ENCODE assay signal across 16 mouse cellular contexts in the genomic region with DNA sequence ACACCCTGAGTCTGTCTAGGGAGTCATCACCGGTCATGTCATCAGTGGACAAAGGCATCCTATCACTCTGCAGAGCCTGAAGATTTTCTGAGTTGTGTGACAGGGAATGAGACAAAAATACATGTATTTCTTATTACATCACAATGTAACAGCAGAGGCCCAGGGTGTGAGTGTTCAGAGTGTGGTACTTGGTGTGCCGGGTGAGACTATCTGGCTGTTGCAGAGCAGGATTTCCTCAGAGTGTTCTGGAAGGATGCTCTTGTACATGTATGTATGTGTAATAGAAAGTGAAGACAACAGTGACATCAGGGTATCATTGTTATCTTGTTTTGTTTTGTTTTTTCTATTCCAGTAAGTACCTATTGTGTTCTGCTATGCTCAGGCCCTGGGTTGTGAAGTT.
"Had no signal": no experiment of that assay in that cellular context is flagged by ENCODE, and none has a peak within 500 bp of the region (broad histone marks: within the 10 kb centered on the region; RNA-seq: fewer than 3 reads in every experiment).

No protein-coding gene starts in this region.

- H3K27ac ChIP-seq: neural tube, embryonic 13.5 days; neural tube, embryonic 15.5 days; stomach, embryonic 15.5 days; stomach, postnatal 0 days had no signal

- DNase-seq: retina, postnatal 1 day; right cerebral cortex, adult 18-20 months; right cerebral cortex, postnatal 14 days; right cerebral cortex, postnatal 25 days; right cerebral cortex, postnatal 4 days; spleen, adult 18-20 months; thymus, adult 18-20 months; thymus, adult 2 months; thymus, postnatal 14 days; thymus, postnatal 25 days; thymus, postnatal 36 days; thymus, postnatal 4 days had no signal

- H3K9me3 ChIP-seq: neural tube, embryonic 13.5 days; neural tube, embryonic 15.5 days; stomach, embryonic 15.5 days had no signal

- H3K9ac ChIP-seq: neural tube, embryonic 13.5 days; neural tube, embryonic 15.5 days; stomach, embryonic 15.5 days had no signal

- H3K4me1 ChIP-seq: stomach, embryonic 15.5 days had no signal

- H3K4me2 ChIP-seq: neural tube, embryonic 13.5 days; neural tube, embryonic 15.5 days; stomach, embryonic 15.5 days had no signal

- H3K4me3 ChIP-seq: neural tube, embryonic 13.5 days; neural tube, embryonic 15.5 days; stomach, embryonic 15.5 days had no signal

- H3K36me3 ChIP-seq: neural tube, embryonic 13.5 days; neural tube, embryonic 15.5 days; stomach, embryonic 15.5 days had no signal

- H3K27me3 ChIP-seq: neural tube, embryonic 13.5 days; neural tube, embryonic 15.5 days; stomach, embryonic 15.5 days had no signal
